Mouse (Mus musculus) megakaryocyte, embryonic 14.5 days (primary cell): ENCODE data around the gene Fam199x.

ENCODE experiments used
- FLI1 ChIP-seq: IDR thresholded peaks from 2 replicates; pipeline ENCODE4 v1.6.1; 2012; ENCODE audit warnings: low read length, inconsistent platforms, mixed read lengths
- GATA1 ChIP-seq: IDR thresholded peaks from 3 replicates; pipeline ENCODE4 v1.6.1; 2012; ENCODE audit warnings: mixed read lengths, low read length, inconsistent platforms, borderline replicate concordance

GRCm38 (mm10) chrX:137104531-137104930, 55.1 kb downstream of the Fam199x start:
- TF ChIP-seq GATA1 (no peak), FLI1 (no peak)
